Mouse (Mus musculus): ENCODE measurements around the gene Rapgef3.

GRCm38 (mm10) chr15:97728804-97729203 lies 39.0 kb downstream of the Rapgef3 start:
- TF ChIP-seq CTCF (IDR thresholded peaks at IDR 0.05; ENCODE audit: low read depth, low read length) (no peak), POLR2A (IDR thresholded peaks at IDR 0.05; ENCODE audit: borderline replicate concordance, low read depth, low read length) (no peak)

Measured in bone marrow macrophage, adult 2 months (primary cell).